Mouse (Mus musculus): Measurements from ENCODE around the gene Fuom. TPM values are rescaled to one million over a fixed set of nuclear protein-coding genes. Genes with fewer than 3 reads are reported as not detected.

Gene Fuom
- polyA plus RNA-seq, 1 experiment from 2014 or later: 108 TPM

GRCm38 (mm10) chr7:140049115-140049689 is 53.0 kb downstream of the Fuom start:
- H3K36me3 ChIP-seq (ENCODE audit: control insufficient read depth, insufficient read depth, low read length): no peaks in the 10 kb centered on the region
- peak overlapping the region; percentile 37 to 42 for H3K4me3 ChIP-seq (ENCODE audit: control insufficient read depth in 1 of 2, insufficient read depth in 1 of 2, low read depth in 1 of 2, low read length in 2 of 2)
- H3K9ac ChIP-seq (ENCODE audit: low read length): no peak overlapping the region
- no peak overlapping the region for H3K27ac ChIP-seq (replicated peaks in 1 of 2; ENCODE audit: control insufficient read depth in 1 of 2, insufficient read depth in 1 of 2, low read depth in 2 of 2, low read length in 2 of 2)
- peaks cover 98% of the 10 kb centered on the region for H3K27me3 ChIP-seq (ENCODE audit: control insufficient read depth, insufficient read depth, low read length)
- peaks cover 9 to 18% of the 10 kb centered on the region in 2 experiments; a peak in 3 of 4 replicates for H3K4me1 ChIP-seq (ENCODE audit: control insufficient read depth in 2 of 2, insufficient read depth in 2 of 2, low read length in 2 of 2)
- peak overlapping the region; percentile 67 for H3K4me2 ChIP-seq (ENCODE audit: low read length)
- H3K9me3 ChIP-seq (ENCODE audit: control insufficient read depth, low read length): no peaks in the 10 kb centered on the region
- 2% methylated on average over 34 of the region's 34 CpGs for WGBS
- ATAC-seq (ENCODE audit: insufficient number of reproducible peaks, insufficient read depth, low FRiP score, low read depth): peak; percentile 8; the same call in 1 of the 2 replicates

DNA sequence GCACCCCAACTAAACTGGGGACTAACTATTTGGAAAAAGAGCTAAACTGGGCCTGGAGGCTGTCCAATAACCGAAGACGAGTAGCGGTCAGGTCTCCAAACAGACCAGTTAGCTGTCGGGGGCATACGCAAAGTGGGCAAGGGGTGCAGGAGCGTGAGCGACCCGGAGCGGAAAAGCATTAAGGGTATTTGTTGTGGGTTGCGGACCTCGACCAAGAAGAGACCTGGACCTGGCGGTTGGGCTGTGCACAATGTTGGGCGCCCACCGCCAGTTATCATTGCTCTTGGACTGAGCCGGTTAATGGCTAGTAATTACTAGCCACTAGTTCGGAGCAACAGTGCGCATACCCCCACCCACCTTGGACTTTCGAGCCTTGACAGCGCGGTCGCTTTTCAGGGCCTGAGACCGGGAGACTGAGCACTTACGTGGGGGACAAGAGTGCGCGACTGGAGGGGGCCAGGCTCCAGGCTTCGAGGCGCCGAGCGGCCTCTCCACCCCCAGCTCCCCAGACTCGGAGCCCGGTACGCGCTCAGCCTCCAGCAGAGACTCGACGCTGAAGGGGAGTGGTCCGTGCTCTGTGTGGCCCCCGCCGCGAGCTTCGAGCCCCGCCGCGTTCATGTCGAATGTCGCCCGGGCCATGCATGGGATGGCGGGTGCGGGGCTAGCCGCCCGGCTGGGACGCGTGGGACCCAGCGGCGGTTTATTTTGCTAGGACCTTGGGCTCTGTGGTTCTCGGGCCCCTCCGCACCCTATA is 53.7 kb downstream of the Fuom start, which contains the start of gene Msx3:
Msx3 (minus strand) TSS at position 729 of the 754 bp plus-strand sequence.
- Histone ChIP-seq H3K36me3 (ENCODE audit: control insufficient read depth, insufficient read depth, low read length) (no peaks in the 10 kb centered on the region), H3K4me2 (ENCODE audit: low read length) (peak within 1 kb of the TSS; percentile 67), H3K27ac (replicated peaks in 1 of 2; ENCODE audit: control insufficient read depth in 1 of 2, insufficient read depth in 1 of 2, low read depth in 2 of 2, low read length in 2 of 2) (no peak within 1 kb of the TSS), H3K4me3 (ENCODE audit: control insufficient read depth in 1 of 2, insufficient read depth in 1 of 2, low read depth in 1 of 2, low read length in 2 of 2) (peak within 1 kb of the TSS; percentile 37 to 42), H3K4me1 (ENCODE audit: control insufficient read depth in 2 of 2, insufficient read depth in 2 of 2, low read length in 2 of 2) (peaks cover 9 to 18% of the 10 kb centered on the region in 2 experiments; a peak in 3 of 4 replicates), H3K9ac (ENCODE audit: low read length) (peak within 1 kb of the TSS; percentile 21; the same call in 1 of the 2 replicates), H3K9me3 (ENCODE audit: control insufficient read depth, low read length) (no peaks in the 10 kb centered on the region), H3K27me3 (ENCODE audit: control insufficient read depth, insufficient read depth, low read length) (peaks cover 98% of the 10 kb centered on the region)
- 1% methylated on average over 56 of the region's 56 CpGs for WGBS
- 0 out of 2 replicates have a peak, but pooled peaks have one; percentile 33 for ATAC-seq (ENCODE audit: insufficient number of reproducible peaks, insufficient read depth, low FRiP score, low read depth)

GRCm38 (mm10) chr7:140047811-140048311 is 54.4 kb downstream of the Fuom start:
- Histone ChIP-seq H3K27ac (replicated peaks in 1 of 2; ENCODE audit: control insufficient read depth in 1 of 2, insufficient read depth in 1 of 2, low read depth in 2 of 2, low read length in 2 of 2) (no peak overlapping the region), H3K9ac (ENCODE audit: low read length) (peak overlapping the region; percentile 21; the same call in 1 of the 2 replicates), H3K4me3 (ENCODE audit: control insufficient read depth in 1 of 2, insufficient read depth in 1 of 2, low read depth in 1 of 2, low read length in 2 of 2) (peak overlapping the region; percentile 37 to 42), H3K4me1 (ENCODE audit: control insufficient read depth in 2 of 2, insufficient read depth in 2 of 2, low read length in 2 of 2) (peaks cover 9 to 18% of the 10 kb centered on the region in 2 experiments; a peak in 3 of 4 replicates), H3K4me2 (ENCODE audit: low read length) (peak overlapping the region; percentile 67), H3K27me3 (ENCODE audit: control insufficient read depth, insufficient read depth, low read length) (peaks cover 91% of the 10 kb centered on the region), H3K9me3 (ENCODE audit: control insufficient read depth, low read length) (no peaks in the 10 kb centered on the region), H3K36me3 (ENCODE audit: control insufficient read depth, insufficient read depth, low read length) (no peaks in the 10 kb centered on the region)
- under 1% methylated on average over 33 of the region's 33 CpGs for WGBS
- ATAC-seq (ENCODE audit: insufficient number of reproducible peaks, insufficient read depth, low FRiP score, low read depth): no peak

Other genes starting within 250 kb of the Fuom start
- 0.09 and 0.16 TPM in 2 replicates for gene Kndc1, start 207.7 kb downstream of the Fuom start, polyA plus RNA-seq (2014; fragmentation: Nextera tagmentation; extraction: Ambion mirVana)
- gene Utf1, start 158.7 kb downstream of the Fuom start, polyA plus RNA-seq (2014; fragmentation: Nextera tagmentation; extraction: Ambion mirVana): not detected in 2 replicates
- 0.22 TPM in 1 of 2 replicates, not detected in the other for gene 6430531B16Rik, start 123.7 kb downstream of the Fuom start, polyA plus RNA-seq (2014; fragmentation: Nextera tagmentation; extraction: Ambion mirVana)
- gene Adam8, start 109.9 kb downstream of the Fuom start, polyA plus RNA-seq (2014; fragmentation: Nextera tagmentation; extraction: Ambion mirVana): 0.82 and 1.5 TPM in 2 replicates
- gene Zfp511, start 66.0 kb downstream of the Fuom start, polyA plus RNA-seq (2014; fragmentation: Nextera tagmentation; extraction: Ambion mirVana): 33.7 and 34.6 TPM in 2 replicates
- gene Tubgcp2, start 65.8 kb downstream of the Fuom start, polyA plus RNA-seq (2014; fragmentation: Nextera tagmentation; extraction: Ambion mirVana): 32.8 and 34.2 TPM in 2 replicates
- not detected in 2 replicates for gene Msx3, start 53.4 kb downstream of the Fuom start, polyA plus RNA-seq (2014; fragmentation: Nextera tagmentation; extraction: Ambion mirVana)
- gene Caly, start 19.9 kb downstream of the Fuom start, polyA plus RNA-seq (2014; fragmentation: Nextera tagmentation; extraction: Ambion mirVana): 0.20 and 0.42 TPM in 2 replicates
- 0.59 TPM in 1 of 2 replicates, not detected in the other for gene Prap1, start 9.0 kb downstream of the Fuom start, polyA plus RNA-seq (2014; fragmentation: Nextera tagmentation; extraction: Ambion mirVana)
- gene Paox, start 13.4 kb upstream of the Fuom start, polyA plus RNA-seq (2014; fragmentation: Nextera tagmentation; extraction: Ambion mirVana): 12.4 and 12.5 TPM in 2 replicates
- gene Echs1, start 14.0 kb upstream of the Fuom start, polyA plus RNA-seq (2014; fragmentation: Nextera tagmentation; extraction: Ambion mirVana): 220 and 227 TPM in 2 replicates
- gene Mtg1, start 35.1 kb upstream of the Fuom start, polyA plus RNA-seq (2014; fragmentation: Nextera tagmentation; extraction: Ambion mirVana): 38.2 and 40.8 TPM in 2 replicates
- gene Sprn, start 52.4 kb upstream of the Fuom start, polyA plus RNA-seq (2014; fragmentation: Nextera tagmentation; extraction: Ambion mirVana): 0.11 TPM in 1 of 2 replicates, not detected in the other
- not detected in 2 replicates for gene Olfr522, start 62.3 kb upstream of the Fuom start, polyA plus RNA-seq (2014; fragmentation: Nextera tagmentation; extraction: Ambion mirVana)
- gene Olfr523, start 70.8 kb upstream of the Fuom start, polyA plus RNA-seq (2014; fragmentation: Nextera tagmentation; extraction: Ambion mirVana): not detected in 2 replicates
- not detected in 2 replicates for gene Olfr524, start 103.5 kb upstream of the Fuom start, polyA plus RNA-seq (2014; fragmentation: Nextera tagmentation; extraction: Ambion mirVana)
- not detected in 2 replicates for gene Cd163l1, start 115.8 kb upstream of the Fuom start, polyA plus RNA-seq (2014; fragmentation: Nextera tagmentation; extraction: Ambion mirVana)
- gene 5830411N06Rik, start 144.8 kb upstream of the Fuom start, polyA plus RNA-seq (2014; fragmentation: Nextera tagmentation; extraction: Ambion mirVana): not detected in 2 replicates
- gene Olfr525, start 218.4 kb upstream of the Fuom start, polyA plus RNA-seq (2014; fragmentation: Nextera tagmentation; extraction: Ambion mirVana): not detected in 2 replicates
- gene Olfr527, start 231.6 kb upstream of the Fuom start, polyA plus RNA-seq (2014; fragmentation: Nextera tagmentation; extraction: Ambion mirVana): not detected in 2 replicates

Measured in heart, embryonic 14.5 days (tissue).